Comparison of ENCODE assay signal across 12 mouse cellular contexts in the genomic region with DNA sequence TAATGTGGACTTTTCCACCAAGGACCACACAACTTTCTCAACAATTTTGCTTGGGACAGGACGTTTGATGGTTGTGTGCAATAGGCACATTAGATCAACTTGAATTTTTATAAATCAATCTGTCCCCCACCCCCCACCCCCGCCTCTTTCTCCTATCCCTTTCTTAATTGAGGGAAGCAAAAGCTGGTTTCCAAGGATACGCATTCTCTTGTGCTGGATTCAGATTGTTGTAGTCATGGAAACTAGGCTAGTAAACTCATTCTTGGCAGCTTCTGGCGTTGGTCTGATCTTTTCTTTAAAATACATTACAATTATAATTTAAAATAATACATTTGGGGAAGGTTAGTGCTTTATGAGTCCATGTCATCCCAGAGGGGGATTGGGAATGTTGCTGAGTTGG. TPM values are rescaled to one million over a fixed set of nuclear protein-coding genes. Genes with fewer than 3 reads are reported as not detected.
A peak's percentile ranks its signal among the peaks of the same experiment; 100 is the strongest.
DNase-seq lines count a peak whose midpoint lies in the region; ATAC-seq and TF ChIP-seq lines count a peak whose summit lies in the region.
"Had no signal": no experiment of that assay in that cellular context is flagged by ENCODE, and none has a peak within 500 bp of the region (broad histone marks: within the 10 kb centered on the region; RNA-seq: fewer than 3 reads in every experiment).

No protein-coding gene starts in this region.

- no peak for DNase-seq in left cerebral cortex, adult 2 months (ENCODE audit: extremely low spot score in 1 of 2, low spot score in 2 of 2)
- DNase-seq in left cerebral cortex, postnatal 4 days, result no peak
- peak; percentile 67 for DNase-seq in embryo, embryonic 10.5 days (ENCODE audit: low spot score)
- DNase-seq: adrenal gland, postnatal 10 days; kidney, adult 2 months; thymus, postnatal 36 days had no signal

- no peak for TF ChIP-seq CTCF in left cerebral cortex, adult 2 months (IDR thresholded peaks at IDR 0.05)

- peak; percentile 86 for ATAC-seq in forebrain, embryonic 16.5 days
- ATAC-seq in neural tube, embryonic 15.5 days (ENCODE audit: low FRiP score), result peak; percentile 61
- no peak for ATAC-seq in monocyte, adult 5-6 weeks (replicated peaks; ENCODE audit: insufficient number of reproducible peaks, low FRiP score, low TSS enrichment, poor library complexity, severe bottlenecking)
- ATAC-seq in kidney, embryonic 14.5 days (ENCODE audit: low FRiP score, low TSS enrichment), result no peak

- peak overlapping the region; percentile 30; the same call in 1 of the 2 replicates for H3K4me2 ChIP-seq in forebrain, embryonic 16.5 days (ENCODE audit: low read length)
- H3K4me2 ChIP-seq in neural tube, embryonic 15.5 days, result no peak overlapping the region
- H3K4me2 ChIP-seq in kidney, embryonic 14.5 days (replicated peaks; ENCODE audit: low read depth, low read length), result no peak overlapping the region
- H3K4me2 ChIP-seq: limb, embryonic 13.5 days; lung, embryonic 15.5 days had no signal

- no peak overlapping the region for H3K9ac ChIP-seq in forebrain, embryonic 16.5 days (replicated peaks; ENCODE audit: low read depth, low read length)
- H3K9ac ChIP-seq in neural tube, embryonic 15.5 days (replicated peaks), result no peak overlapping the region
- no peak overlapping the region for H3K9ac ChIP-seq in kidney, embryonic 14.5 days (ENCODE audit: low read depth, low read length)
- H3K9ac ChIP-seq: limb, embryonic 13.5 days; lung, embryonic 15.5 days had no signal

- intact Hi-C loops in left cerebral cortex, adult 2 months (cut with DNase I), result no loop called here
- intact Hi-C loops in left cerebral cortex, postnatal 4 days (cut with DNase I), result no loop called here

- H3K27me3 ChIP-seq in forebrain, embryonic 16.5 days (replicated peaks; ENCODE audit: control insufficient read depth, insufficient read depth, low read length), result no peaks in the 10 kb centered on the region
- no peaks in the 10 kb centered on the region for H3K27me3 ChIP-seq in neural tube, embryonic 15.5 days (replicated peaks)
- H3K27me3 ChIP-seq in kidney, embryonic 14.5 days (ENCODE audit: control insufficient read depth, insufficient read depth, low read length), result no peaks in the 10 kb centered on the region
- H3K27me3 ChIP-seq: limb, embryonic 13.5 days had no signal

- 9% methylated on average over 4 of the region's 4 CpGs for WGBS in forebrain, embryonic 16.5 days
- WGBS in neural tube, embryonic 15.5 days, result 24% methylated on average over 4 of the region's 4 CpGs
- 77% methylated on average over 4 of the region's 4 CpGs for WGBS in kidney, embryonic 14.5 days

- H3K4me1 ChIP-seq in forebrain, embryonic 16.5 days (replicated peaks; ENCODE audit: control insufficient read depth, insufficient read depth, low read length), result peaks cover 22% of the 10 kb centered on the region
- peaks cover 20% of the 10 kb centered on the region for H3K4me1 ChIP-seq in neural tube, embryonic 15.5 days
- H3K4me1 ChIP-seq in kidney, embryonic 14.5 days (ENCODE audit: control insufficient read depth, insufficient read depth, low read length), result no peaks in the 10 kb centered on the region
- H3K4me1 ChIP-seq: lung, embryonic 15.5 days had no signal

- no peaks in the 10 kb centered on the region for H3K9me3 ChIP-seq in forebrain, embryonic 16.5 days (ENCODE audit: control insufficient read depth, low read length)
- H3K9me3 ChIP-seq in neural tube, embryonic 15.5 days (replicated peaks), result no peaks in the 10 kb centered on the region
- no peaks in the 10 kb centered on the region for H3K9me3 ChIP-seq in kidney, embryonic 14.5 days (ENCODE audit: control insufficient read depth, low read length)
- H3K9me3 ChIP-seq: limb, embryonic 13.5 days; lung, embryonic 15.5 days had no signal

- no peak overlapping the region for H3K4me3 ChIP-seq in left cerebral cortex, adult 2 months
- no peak overlapping the region for H3K4me3 ChIP-seq in forebrain, embryonic 16.5 days (replicated peaks; ENCODE audit: low read length)
- H3K4me3 ChIP-seq in neural tube, embryonic 15.5 days (replicated peaks), result no peak overlapping the region
- H3K4me3 ChIP-seq in kidney, embryonic 14.5 days (ENCODE audit: low read length), result no peak overlapping the region
- H3K4me3 ChIP-seq: limb, embryonic 13.5 days; lung, embryonic 15.5 days had no signal

- H3K27ac ChIP-seq in left cerebral cortex, adult 2 months, result peak overlapping the region; percentile 58; the same call in 1 of the 2 replicates
- H3K27ac ChIP-seq in forebrain, embryonic 16.5 days (ENCODE audit: low read length), result peak overlapping the region; percentile 41; the same call in 1 of the 2 replicates
- H3K27ac ChIP-seq in neural tube, embryonic 15.5 days (replicated peaks), result 0 out of 2 replicates have a peak overlapping the region, but pooled peaks have one; percentile 13
- no peak overlapping the region for H3K27ac ChIP-seq in kidney, embryonic 14.5 days (ENCODE audit: low read depth, low read length)
- H3K27ac ChIP-seq: limb, embryonic 13.5 days; lung, embryonic 15.5 days had no signal

- no peaks in the 10 kb centered on the region for H3K36me3 ChIP-seq in forebrain, embryonic 16.5 days (ENCODE audit: control insufficient read depth, insufficient read depth)
- no peaks in the 10 kb centered on the region for H3K36me3 ChIP-seq in neural tube, embryonic 15.5 days
- H3K36me3 ChIP-seq in kidney, embryonic 14.5 days (ENCODE audit: control insufficient read depth, insufficient read depth, low read length), result no peaks in the 10 kb centered on the region
- H3K36me3 ChIP-seq: limb, embryonic 13.5 days; lung, embryonic 15.5 days had no signal

RNA-seq across cellular contexts. Expression of a gene that starts 19.3 kb away (rescaled TPM):
- total RNA-seq in left cerebral cortex, adult 2 months (2021), result 100 to 1,000 TPM; 221 to 237 TPM
- total RNA-seq in left cerebral cortex, postnatal 4 days (2021), result 100 to 1,000 TPM; 243 to 247 TPM
- 152 and 160 TPM in 2 replicates for polyA plus RNA-seq in forebrain, embryonic 16.5 days (2015; fragmentation: Nextera tagmentation; extraction: Ambion mirVana)
- 123 and 129 TPM in 2 replicates for polyA plus RNA-seq in neural tube, embryonic 15.5 days (2015; fragmentation: Nextera tagmentation; extraction: Ambion mirVana)
- 103 to 177 TPM (median 151 TPM) in 3 replicates for total RNA-seq in monocyte, adult 5-6 weeks (2017)
- 64.3 and 107 TPM in 2 replicates for polyA plus RNA-seq in kidney, embryonic 14.5 days (2014; fragmentation: Nextera tagmentation; extraction: Ambion mirVana)

RNA-seq across cellular contexts. Expression of a gene that starts 44.9 kb away (rescaled TPM):
- 10 to 100 TPM; 23.1 to 27.9 TPM for total RNA-seq in left cerebral cortex, adult 2 months (2021)
- 10 to 100 TPM; 31.7 to 33.2 TPM for total RNA-seq in left cerebral cortex, postnatal 4 days (2021)
- polyA plus RNA-seq in forebrain, embryonic 16.5 days (2015; fragmentation: Nextera tagmentation; extraction: Ambion mirVana), result 17.3 and 17.8 TPM in 2 replicates
- 14.3 and 16.0 TPM in 2 replicates for polyA plus RNA-seq in neural tube, embryonic 15.5 days (2015; fragmentation: Nextera tagmentation; extraction: Ambion mirVana)
- 20.8 to 40.3 TPM (median 22.5 TPM) in 3 replicates for total RNA-seq in monocyte, adult 5-6 weeks (2017)
- polyA plus RNA-seq in kidney, embryonic 14.5 days (2014; fragmentation: Nextera tagmentation; extraction: Ambion mirVana), result 13.0 and 15.0 TPM in 2 replicates

RNA-seq across cellular contexts. Expression of a gene that starts 45.2 kb away (rescaled TPM):
- total RNA-seq in left cerebral cortex, adult 2 months (2021), result 10 to 100 TPM; 78.3 to 99.1 TPM
- 100 to 1,000 TPM in 1 of 2 experiments, 10 to 100 TPM in 1; 96.4 to 113 TPM for total RNA-seq in left cerebral cortex, postnatal 4 days (2021)
- 134 and 138 TPM in 2 replicates for polyA plus RNA-seq in forebrain, embryonic 16.5 days (2015; fragmentation: Nextera tagmentation; extraction: Ambion mirVana)
- polyA plus RNA-seq in neural tube, embryonic 15.5 days (2015; fragmentation: Nextera tagmentation; extraction: Ambion mirVana), result 102 TPM in 2 replicates
- total RNA-seq in monocyte, adult 5-6 weeks (2017), result 199 to 267 TPM (median 223 TPM) in 3 replicates
- polyA plus RNA-seq in kidney, embryonic 14.5 days (2014; fragmentation: Nextera tagmentation; extraction: Ambion mirVana), result 72.3 and 79.2 TPM in 2 replicates

Comparison
In these comparisons a context has a peak if more than half of its experiments do, and no peak if none do; other contexts are left out.
1. ATAC-seq: peak in forebrain, embryonic 16.5 days (single experiment) and neural tube, embryonic 15.5 days (single experiment); none in monocyte, adult 5-6 weeks (single experiment) and kidney, embryonic 14.5 days (single experiment).